Mouse (Mus musculus) embryonic facial prominence, embryonic 11.5 days (tissue): ENCODE results near the gene Scpep1. TPM values are rescaled to one million over a fixed set of nuclear protein-coding genes. Genes with fewer than 3 reads are reported as not detected.

ENCODE experiments used
- ATAC-seq: fragments of 200-750 bp; cut with Nextera tagmentation; replicated peaks from 2 replicates; pipeline ENCODE4 v1.8.0; 2017; ENCODE audit warnings: low read depth; ENCODE audit not compliant: insufficient number of reproducible peaks, low FRiP score, low TSS enrichment
- DNase-seq: peaks from one replicate; pipeline ENCODE4 v3.0.0-alpha.2; 2015; ENCODE audit warnings: low spot score
- H3K27ac ChIP-seq: fragments of 300-500 bp; sonication (generic); replicated peaks from 2 replicates; pipeline ENCODE4 v1.5.1; 2014; ENCODE audit warnings: mild to moderate bottlenecking, low read depth, low read length, control low read depth
- H3K27me3 ChIP-seq: fragments of 300-500 bp; sonication (generic); 2 replicates; pipeline ENCODE4 v1.6.1; 2014; ENCODE audit warnings: mild to moderate bottlenecking, low read length, moderate library complexity, mixed read lengths; ENCODE audit not compliant: control insufficient read depth, insufficient read depth
- H3K36me3 ChIP-seq: fragments of 300-500 bp; sonication (generic); replicated peaks from 2 replicates; pipeline ENCODE4 v1.6.1; 2014; ENCODE audit warnings: low read depth, mild to moderate bottlenecking, low read length, moderate library complexity, mixed read lengths; ENCODE audit not compliant: control insufficient read depth, insufficient read depth
- H3K4me1 ChIP-seq: fragments of 300-500 bp; sonication (generic); 2 replicates; pipeline ENCODE4 v1.6.1; 2014; ENCODE audit warnings: low read length, mixed read lengths; ENCODE audit not compliant: control insufficient read depth, insufficient read depth
- H3K4me2 ChIP-seq: fragments of 300-500 bp; sonication (generic); 2 replicates; pipeline ENCODE4 v1.6.1; 2014; ENCODE audit warnings: low read depth, mild to moderate bottlenecking, control low read depth, low read length, moderate library complexity
- H3K4me3 ChIP-seq: fragments of 300-500 bp; sonication (generic); 2 replicates; pipeline ENCODE4 v1.5.1; 2014; ENCODE audit warnings: low read depth, low read length, control low read depth
- H3K9ac ChIP-seq: fragments of 300-500 bp; sonication (generic); replicated peaks from 2 replicates; pipeline ENCODE4 v1.6.1; 2014; ENCODE audit warnings: mild to moderate bottlenecking, control low read depth, low read length
- H3K9me3 ChIP-seq: fragments of 300-500 bp; sonication (generic); replicated peaks from 2 replicates; pipeline ENCODE4 v1.6.1; 2016; ENCODE audit warnings: mild to moderate bottlenecking, low read length, inconsistent platforms, mixed read lengths; ENCODE audit not compliant: control insufficient read depth
- WGBS: fragments of 180-500 bp; shearing (Covaris S2); extraction: QIAGEN DNeasy Blood & Tissue Kit; methylation state at CpG from one replicate; pipeline ENCODE4 v1.1.7; 2014; 5-methylcytosine and 5-hydroxymethylcytosine counted together
- polyA plus RNA-seq: library from polyadenylated mRNA; unstranded; fragments of >200 nt; fragmentation: Nextera tagmentation; extraction: Ambion mirVana; gene quantifications from 2 replicates; pipeline ENCODE4 v1.2.1, GENCODE M21; 2014

Gene Scpep1
- polyA plus RNA-seq, 1 experiment from 2014 or later, result 84.3 TPM

DNA sequence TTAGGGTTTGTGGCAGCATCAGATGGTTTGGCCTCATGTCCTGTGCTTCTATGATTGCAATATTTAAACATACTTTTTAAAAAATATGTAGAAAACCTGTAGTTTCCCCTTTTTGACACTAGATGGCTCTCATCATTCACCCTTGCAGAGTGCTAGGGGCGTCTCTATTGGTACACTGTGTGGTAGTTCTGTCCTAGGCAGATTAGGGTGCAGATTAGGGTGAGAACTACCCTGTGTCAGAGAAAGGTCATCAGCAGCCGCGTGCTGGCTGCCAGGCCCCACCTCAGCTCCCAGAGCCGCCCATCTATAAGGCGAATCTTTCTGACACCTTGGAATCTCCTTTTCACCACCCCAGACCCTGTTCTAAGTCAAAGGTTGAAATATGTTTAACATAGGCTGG lies 34.3 kb upstream of the Scpep1 start:
- ATAC-seq (no peak), DNase-seq (peak; percentile 66)
- Histone ChIP-seq H3K36me3 (no peaks in the 10 kb centered on the region; the same call in 1 of the 2 replicates), H3K4me2 (no peak overlapping the region), H3K4me1 (no peaks in the 10 kb centered on the region), H3K4me3 (no peak overlapping the region), H3K27ac (no peak overlapping the region), H3K9ac (no peak overlapping the region), H3K9me3 (no peaks in the 10 kb centered on the region), H3K27me3 (no peaks in the 10 kb centered on the region)
- 69% methylated on average over 5 of the region's 5 CpGs for WGBS

DNA sequence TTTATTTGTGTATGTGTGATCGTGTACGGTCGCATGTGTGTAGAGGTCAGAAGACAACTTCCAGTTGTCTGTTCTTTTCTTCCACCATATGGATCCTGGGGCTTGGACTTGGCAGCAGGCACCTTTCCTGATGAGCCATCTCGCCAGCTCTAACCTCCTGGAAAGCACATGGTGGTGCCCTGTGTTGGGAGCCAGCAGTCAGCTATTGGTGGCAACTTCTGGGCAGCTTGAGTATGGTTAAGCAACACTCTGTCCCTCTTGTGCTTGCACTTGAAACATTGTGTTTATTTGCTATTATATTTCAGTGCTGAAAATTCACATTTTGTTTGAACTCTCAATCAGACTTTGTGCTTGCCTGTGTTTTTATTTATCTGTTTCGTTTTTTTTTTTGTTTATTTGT lies 33.7 kb upstream of the Scpep1 start:
- H3K36me3 ChIP-seq, result no peaks in the 10 kb centered on the region; the same call in 1 of the 2 replicates
- WGBS, result 78% methylated on average over 5 of the region's 5 CpGs

DNA sequence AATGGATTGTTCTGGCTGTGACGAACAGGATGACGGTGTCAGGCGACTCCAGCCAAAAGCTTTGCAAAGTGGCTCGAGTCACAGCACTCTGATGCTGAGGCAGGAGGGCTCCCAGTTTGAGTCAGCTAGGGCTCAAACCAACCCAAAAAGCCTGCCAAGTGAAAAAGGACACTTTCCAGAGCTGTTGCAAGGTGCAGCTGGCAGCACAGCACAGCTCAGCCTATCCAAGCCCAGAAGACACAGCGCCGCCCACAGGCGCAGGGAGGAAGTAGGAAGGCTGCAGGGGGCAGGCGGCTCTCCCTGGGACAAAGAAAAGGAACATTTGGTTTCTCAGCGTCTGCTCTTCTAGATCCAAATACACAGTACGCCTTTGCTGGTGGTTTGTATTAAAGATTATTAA lies 31.4 kb upstream of the Scpep1 start:
- no peaks in the 10 kb centered on the region for H3K4me1 ChIP-seq
- H3K27ac ChIP-seq, result no peak overlapping the region
- H3K9me3 ChIP-seq, result no peaks in the 10 kb centered on the region
- H3K27me3 ChIP-seq, result no peaks in the 10 kb centered on the region
- no peak overlapping the region for H3K4me3 ChIP-seq
- 85% methylated on average over 10 of the region's 10 CpGs for WGBS
- H3K4me2 ChIP-seq, result no peak overlapping the region
- no peak for DNase-seq
- no peak overlapping the region for H3K9ac ChIP-seq
- H3K36me3 ChIP-seq, result no peaks in the 10 kb centered on the region; the same call in 1 of the 2 replicates
- ATAC-seq, result no peak

More for the DNA sequence above, 33.7 kb upstream of the Scpep1 start:
- Histone ChIP-seq H3K27me3 (no peaks in the 10 kb centered on the region), H3K27ac (no peak overlapping the region), H3K4me1 (no peaks in the 10 kb centered on the region), H3K4me2 (no peak overlapping the region), H3K4me3 (no peak overlapping the region), H3K9ac (no peak overlapping the region), H3K9me3 (no peaks in the 10 kb centered on the region)
- no peak for DNase-seq
- ATAC-seq, result no peak

DNA sequence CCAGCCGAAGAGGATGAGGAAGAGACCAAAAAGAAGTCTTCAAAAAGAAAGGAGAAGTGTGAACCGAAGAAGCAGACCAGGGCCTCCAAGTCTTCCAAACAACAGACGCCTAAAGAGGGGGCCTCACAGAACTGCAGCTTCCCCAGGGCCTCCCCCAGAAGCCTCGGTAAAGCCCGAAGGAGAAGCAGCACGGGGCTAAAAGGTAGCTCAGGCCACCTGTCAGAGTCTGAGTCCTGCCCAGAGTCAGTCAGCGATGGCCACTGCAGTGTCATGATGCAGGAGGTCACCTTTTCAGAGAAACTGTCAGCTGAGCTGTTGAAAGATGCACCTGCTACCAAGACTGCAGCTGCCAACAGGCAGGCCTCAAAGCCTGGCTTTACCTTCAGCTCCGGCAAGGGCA lies 26.1 kb upstream of the Scpep1 start:
- H3K4me2 ChIP-seq, result no peak overlapping the region
- DNase-seq (no peak), ATAC-seq (no peak)
- H3K4me3 ChIP-seq, result no peak overlapping the region
- no peaks in the 10 kb centered on the region for H3K9me3 ChIP-seq
- H3K27ac ChIP-seq, result no peak overlapping the region
- H3K9ac ChIP-seq, result no peak overlapping the region
- no peaks in the 10 kb centered on the region for H3K4me1 ChIP-seq
- WGBS, result 86% methylated on average over 8 of the region's 8 CpGs
- no peaks in the 10 kb centered on the region; the same call in 1 of the 2 replicates for H3K36me3 ChIP-seq
- no peaks in the 10 kb centered on the region for H3K27me3 ChIP-seq

DNA sequence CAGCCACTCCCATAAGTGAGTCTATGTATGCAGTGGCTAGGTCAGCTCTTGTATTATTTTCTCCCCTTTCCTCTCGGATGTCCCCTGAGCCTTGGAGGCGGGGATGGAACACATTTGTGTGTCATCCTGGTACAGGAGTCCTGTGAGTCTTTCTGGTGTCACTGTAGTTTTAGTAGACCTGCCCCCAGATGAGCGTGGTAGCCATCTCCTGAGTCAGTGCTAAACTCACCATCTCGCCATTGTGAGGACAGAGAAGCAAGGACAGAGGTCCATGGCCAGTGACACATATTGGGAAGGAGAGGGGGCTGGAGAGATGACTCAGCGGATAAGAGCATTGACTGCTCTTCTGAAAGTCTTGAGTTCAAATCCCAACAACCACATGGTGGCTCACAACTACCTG lies 21.9 kb upstream of the Scpep1 start:
- DNase-seq (no peak), ATAC-seq (no peak)

DNA sequence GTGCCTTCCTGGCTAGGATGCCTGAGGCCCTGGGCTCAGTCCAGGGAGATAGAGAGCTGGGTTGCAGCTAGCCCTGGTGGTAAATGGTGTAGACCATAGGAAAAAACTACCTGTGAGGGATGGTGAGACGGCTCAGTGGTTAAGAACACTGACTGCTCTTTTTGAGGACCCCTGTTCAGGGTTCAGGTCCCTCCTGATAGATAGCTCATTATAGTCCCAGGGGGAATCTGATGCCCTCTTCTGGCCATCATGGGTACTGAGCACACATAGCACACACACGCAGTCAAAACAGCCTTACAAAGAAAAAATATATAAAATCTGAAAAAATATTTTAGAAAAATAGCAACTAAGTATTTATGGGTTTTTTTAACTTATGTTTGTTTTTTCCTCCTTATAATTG lies 21.1 kb upstream of the Scpep1 start:
- 94% methylated on average over 2 of the region's 2 CpGs for WGBS

More for the DNA sequence above, 21.9 kb upstream of the Scpep1 start:
- Histone ChIP-seq H3K4me1 (no peaks in the 10 kb centered on the region; the same call in 1 of the 2 replicates), H3K9me3 (no peaks in the 10 kb centered on the region), H3K27ac (no peak overlapping the region), H3K9ac (no peak overlapping the region), H3K27me3 (no peaks in the 10 kb centered on the region), H3K4me2 (no peak overlapping the region), H3K36me3 (no peaks in the 10 kb centered on the region), H3K4me3 (no peak overlapping the region)
- 93% methylated on average over 5 of the region's 5 CpGs for WGBS

DNA sequence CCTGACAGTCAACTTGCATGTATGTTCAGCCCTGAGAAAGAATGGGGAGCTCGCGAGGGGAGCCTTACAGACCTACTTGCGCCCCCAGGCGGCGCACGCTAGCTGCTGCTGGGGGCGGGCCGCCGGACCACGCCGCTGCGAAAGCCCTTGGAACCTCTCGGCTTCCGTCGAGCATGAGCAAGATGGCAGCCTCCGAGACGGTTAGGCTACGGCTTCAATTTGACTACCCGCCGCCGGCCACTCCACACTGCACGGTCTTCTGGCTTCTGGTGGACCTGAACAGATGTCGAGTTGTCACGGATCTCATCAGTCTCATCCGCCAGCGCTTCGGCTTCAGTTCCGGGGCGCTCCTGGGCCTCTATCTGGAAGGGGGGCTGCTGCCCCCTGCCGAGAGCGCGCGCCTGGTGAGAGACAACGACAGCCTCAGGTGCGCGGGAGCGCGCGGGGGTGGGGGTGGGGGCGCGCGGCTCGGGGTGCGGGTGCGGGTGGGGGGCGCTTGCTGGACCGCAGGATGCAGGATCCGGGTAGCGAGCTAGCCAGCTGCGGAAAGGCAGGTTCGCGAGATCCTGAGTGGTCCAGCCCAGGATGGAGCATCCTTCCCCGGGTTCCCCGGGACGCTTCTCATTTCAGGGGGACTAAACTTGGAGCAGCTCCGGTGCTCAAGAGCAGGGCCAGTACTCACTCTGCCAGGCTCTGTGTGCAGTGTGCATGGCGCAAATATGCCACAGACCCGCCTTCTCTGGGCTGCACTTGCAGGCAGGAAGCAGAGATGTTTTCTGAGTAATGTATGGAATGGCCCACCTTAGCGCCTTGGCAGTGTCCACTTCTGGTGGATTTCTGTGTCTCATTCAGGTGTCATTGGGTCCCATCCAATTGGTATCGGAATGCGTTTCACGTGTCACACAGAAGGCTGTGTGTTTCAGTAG lies 18.8 kb upstream of the Scpep1 start:
- 1% methylated on average over 58 of the region's 62 CpGs for WGBS

More for the DNA sequence above, 21.1 kb upstream of the Scpep1 start:
- Histone ChIP-seq H3K27ac (no peak overlapping the region), H3K4me1 (no peaks in the 10 kb centered on the region; the same call in 1 of the 2 replicates), H3K9ac (no peak overlapping the region), H3K9me3 (no peaks in the 10 kb centered on the region), H3K27me3 (no peaks in the 10 kb centered on the region), H3K4me2 (no peak overlapping the region), H3K36me3 (no peaks in the 10 kb centered on the region), H3K4me3 (no peak overlapping the region)
- ATAC-seq (no peak), DNase-seq (no peak)

DNA sequence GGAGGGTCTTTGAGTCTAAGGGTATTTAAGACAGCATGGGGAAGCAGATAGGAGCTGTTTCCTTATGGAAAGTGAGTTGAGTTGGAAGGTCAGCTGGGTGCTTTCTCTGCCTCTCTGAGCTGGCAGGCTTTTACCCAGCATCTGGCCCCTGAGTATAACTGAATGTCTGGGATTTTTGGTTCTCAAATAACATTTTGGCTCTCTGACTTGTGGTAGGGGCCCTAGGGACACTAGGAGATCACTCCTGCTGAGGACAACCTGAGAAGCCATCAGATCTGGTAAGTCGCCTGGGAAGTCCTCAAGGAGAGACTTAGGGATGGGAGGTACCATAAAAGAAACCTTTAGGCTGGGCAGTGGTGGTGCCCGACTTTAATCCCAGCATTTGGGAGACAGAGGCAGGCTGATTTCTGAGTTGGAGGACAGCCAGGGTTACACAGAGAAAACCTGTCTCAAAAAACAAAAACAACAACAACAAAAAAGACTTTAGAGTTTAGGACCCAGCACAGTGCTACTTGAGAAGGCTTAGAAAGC lies 15.0 kb upstream of the Scpep1 start, which contains the start of gene Coil:
TSS of gene Coil (plus strand) at position 51 of the 531 bp plus-strand sequence.
- Histone ChIP-seq H3K9ac (no peak within 1 kb of the TSS), H3K9me3 (no peaks in the 10 kb centered on the region), H3K4me1 (no peaks in the 10 kb centered on the region; the same call in 1 of the 2 replicates), H3K36me3 (no peaks in the 10 kb centered on the region), H3K4me3 (no peak within 1 kb of the TSS), H3K27ac (no peak within 1 kb of the TSS), H3K27me3 (no peaks in the 10 kb centered on the region), H3K4me2 (no peak within 1 kb of the TSS)
- peak; percentile 24 for DNase-seq
- ATAC-seq, result no peak
- 34% methylated on average over 2 of the region's 2 CpGs for WGBS

More for the DNA sequence above, 18.8 kb upstream of the Scpep1 start:
- H3K9ac ChIP-seq, result peak overlapping the region; percentile 85
- ATAC-seq (peak; percentile 80), DNase-seq (peak; percentile 97)
- no peaks in the 10 kb centered on the region for H3K36me3 ChIP-seq
- peak overlapping the region; percentile 78 for H3K4me3 ChIP-seq
- no peaks in the 10 kb centered on the region for H3K27me3 ChIP-seq
- no peaks in the 10 kb centered on the region; the same call in 1 of the 2 replicates for H3K4me1 ChIP-seq
- peak overlapping the region; percentile 74 for H3K4me2 ChIP-seq
- no peaks in the 10 kb centered on the region for H3K9me3 ChIP-seq
- H3K27ac ChIP-seq, result peak overlapping the region; percentile 80; the same call in 1 of the 2 replicates
